Mouse (Mus musculus): ENCODE measurements at regions not wholly inside any gene's neighbourhood (a gene's known extent, or its start where the extent isn't known, plus 50 kb on each side); places are given as distances from the start of the nearest gene placed in this dataset.

GRCm38 (mm10) chr7:71648314-71648713 is 297.0 kb upstream of the Gm10295 start:
- no peak for ATAC-seq (replicated peaks; ENCODE audit: low read depth, poor library complexity, severe bottlenecking)

- ATAC-seq (replicated peaks; ENCODE audit: low read depth, poor library complexity, severe bottlenecking) = no peak
Observed at GRCm38 (mm10) chr7:71646944-71647343, 295.7 kb upstream of the Gm10295 start.

GRCm38 (mm10) chr7:71623048-71623447 is 271.8 kb upstream of the Gm10295 start:
- no peak for ATAC-seq (replicated peaks; ENCODE audit: low read depth, poor library complexity, severe bottlenecking)

GRCm38 (mm10) chr7:71603159-71603558 is 251.9 kb upstream of the Gm10295 start:
- ATAC-seq (replicated peaks; ENCODE audit: low read depth, poor library complexity, severe bottlenecking) = no peak

GRCm38 (mm10) chr7:71596780-71597179 is 245.5 kb upstream of the Gm10295 start:
- no peak for ATAC-seq (replicated peaks; ENCODE audit: low read depth, poor library complexity, severe bottlenecking)

GRCm38 (mm10) chr7:71587626-71588025 is 236.3 kb upstream of the Gm10295 start:
- ATAC-seq (replicated peaks; ENCODE audit: low read depth, poor library complexity, severe bottlenecking) = no peak

GRCm38 (mm10) chr7:71583443-71584055 is 232.3 kb upstream of the Gm10295 start:
- no peak for ATAC-seq (replicated peaks; ENCODE audit: low read depth, poor library complexity, severe bottlenecking)

GRCm38 (mm10) chr7:71581746-71582145 is 230.5 kb upstream of the Gm10295 start:
- ATAC-seq (replicated peaks; ENCODE audit: low read depth, poor library complexity, severe bottlenecking) = peak; percentile 68; the same call in 1 of the 2 replicates

GRCm38 (mm10) chr7:71560296-71560936 is 209.1 kb upstream of the Gm10295 start:
- no peak for ATAC-seq (replicated peaks; ENCODE audit: low read depth, poor library complexity, severe bottlenecking)

- ATAC-seq (replicated peaks; ENCODE audit: low read depth, poor library complexity, severe bottlenecking) = no peak
Observed at GRCm38 (mm10) chr7:71556473-71556872, 205.2 kb upstream of the Gm10295 start.

- ATAC-seq (replicated peaks; ENCODE audit: low read depth, poor library complexity, severe bottlenecking) = no peak
Observed at GRCm38 (mm10) chr7:71555476-71555875, 204.2 kb upstream of the Gm10295 start.

- no peak for ATAC-seq (replicated peaks; ENCODE audit: low read depth, poor library complexity, severe bottlenecking)
Observed at GRCm38 (mm10) chr7:71546606-71547213, 195.4 kb upstream of the Gm10295 start.

- ATAC-seq (replicated peaks; ENCODE audit: low read depth, poor library complexity, severe bottlenecking) = no peak
Observed at GRCm38 (mm10) chr7:71541467-71541866, 190.2 kb upstream of the Gm10295 start.

GRCm38 (mm10) chr7:71533109-71533508 is 181.8 kb upstream of the Gm10295 start:
- no peak for ATAC-seq (replicated peaks; ENCODE audit: low read depth, poor library complexity, severe bottlenecking)

GRCm38 (mm10) chr7:71531496-71531895 is 180.2 kb upstream of the Gm10295 start:
- ATAC-seq (replicated peaks; ENCODE audit: low read depth, poor library complexity, severe bottlenecking) = no peak

GRCm38 (mm10) chr7:71530922-71531321 is 179.6 kb upstream of the Gm10295 start:
- no peak for ATAC-seq (replicated peaks; ENCODE audit: low read depth, poor library complexity, severe bottlenecking)

- no peak for ATAC-seq (replicated peaks; ENCODE audit: low read depth, poor library complexity, severe bottlenecking)
Observed at GRCm38 (mm10) chr7:71526152-71526551, 174.9 kb upstream of the Gm10295 start.

GRCm38 (mm10) chr7:71524577-71525126 is 173.4 kb upstream of the Gm10295 start:
- ATAC-seq (replicated peaks; ENCODE audit: low read depth, poor library complexity, severe bottlenecking) = no peak

- no peak for ATAC-seq (replicated peaks; ENCODE audit: low read depth, poor library complexity, severe bottlenecking)
Observed at GRCm38 (mm10) chr7:71524119-71524518, 172.8 kb upstream of the Gm10295 start.

- no peak for ATAC-seq (replicated peaks; ENCODE audit: low read depth, poor library complexity, severe bottlenecking)
Observed at GRCm38 (mm10) chr7:71507379-71507778, 156.1 kb upstream of the Gm10295 start.

- ATAC-seq (replicated peaks; ENCODE audit: low read depth, poor library complexity, severe bottlenecking) = peak; percentile 93
Observed at GRCm38 (mm10) chr7:71500719-71501118, 149.4 kb upstream of the Gm10295 start.
